Mouse (Mus musculus) T-cell, adult 2 months (primary cell): ENCODE data around the gene Gna11.
A peak's percentile ranks its signal among the peaks of the same experiment; 100 is the strongest.

ENCODE experiments used
- DNase-seq: peaks from one replicate; pipeline ENCODE4 v3.0.0; 2022; ENCODE audit warnings: low spot score

Gna11 gene

GRCm38 (mm10) chr10:81542727-81543460, 2.1 kb downstream of the Gna11 start:
- DNase-seq, result no peak

DNA sequence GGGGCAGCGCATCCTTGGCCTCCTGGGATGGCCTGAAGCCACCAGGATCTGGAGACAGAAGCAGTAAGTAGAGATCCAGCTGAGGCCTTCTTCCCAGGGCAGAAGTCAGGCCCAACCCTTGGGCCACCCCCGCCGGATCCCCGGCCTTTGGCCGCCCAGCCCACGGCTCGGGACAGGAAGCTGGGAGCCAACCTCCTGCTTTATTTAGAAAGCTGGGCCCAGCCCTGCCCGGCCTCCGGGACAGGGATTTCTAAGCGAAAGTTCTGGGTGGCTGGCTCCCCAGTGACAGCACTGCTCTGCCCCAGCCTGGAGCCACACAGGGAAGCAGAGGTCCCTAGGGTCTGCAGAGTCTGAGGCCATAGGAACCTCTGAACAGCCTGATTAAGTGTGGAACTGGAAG, 3.2 kb downstream of the Gna11 start:
- no peak for DNase-seq

GRCm38 (mm10) chr10:81541363-81541762, 3.6 kb downstream of the Gna11 start:
- no peak for DNase-seq

- DNase-seq, result no peak
Measured at GRCm38 (mm10) chr10:81538321-81539048, 6.5 kb downstream of the Gna11 start.

DNA sequence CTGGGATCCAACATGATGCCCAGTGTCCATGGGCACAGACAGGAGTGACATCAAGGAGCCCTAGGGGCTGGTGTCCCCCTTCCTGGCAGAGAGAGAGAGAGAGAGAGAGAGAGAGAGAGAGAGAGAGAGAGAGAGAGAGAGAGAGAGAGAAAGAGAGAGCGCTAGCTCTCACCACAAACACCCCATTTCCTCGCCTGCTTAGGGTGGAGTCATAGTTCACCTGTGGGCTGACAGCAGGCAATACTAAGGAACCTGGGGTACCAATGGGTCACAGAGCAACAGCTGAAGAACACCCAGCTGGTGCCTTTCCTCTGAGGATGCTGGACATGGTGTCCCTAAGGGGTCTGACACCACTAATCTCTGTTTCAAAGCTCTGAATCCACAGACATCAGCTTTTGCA, 7.6 kb downstream of the Gna11 start:
- no peak for DNase-seq

GRCm38 (mm10) chr10:81536734-81537133, 8.3 kb downstream of the Gna11 start:
- no peak for DNase-seq

GRCm38 (mm10) chr10:81534826-81535225, 10.2 kb downstream of the Gna11 start:
- DNase-seq, result no peak

DNA sequence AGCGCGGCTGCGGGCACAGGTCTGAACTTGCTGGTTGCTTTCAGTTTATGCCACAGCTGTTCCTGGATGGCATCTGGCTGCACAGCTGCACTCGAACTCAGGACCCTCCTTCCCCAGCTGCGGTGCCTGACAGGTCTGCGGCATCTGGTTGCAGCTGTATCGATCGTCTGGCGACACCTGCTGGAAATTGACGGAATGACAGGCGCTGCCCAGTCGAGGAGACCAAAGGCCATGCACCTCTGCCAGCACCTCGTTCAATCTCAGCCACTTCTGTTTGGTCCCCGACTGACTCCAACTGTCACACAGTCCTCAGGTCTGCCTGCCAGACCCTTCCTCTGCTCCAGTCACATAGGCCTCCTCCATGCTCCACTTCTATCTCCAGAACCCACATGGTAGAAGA, 18.2 kb downstream of the Gna11 start:
- peak; percentile 84 for DNase-seq

- no peak for DNase-seq
Measured at GRCm38 (mm10) chr10:81525017-81525694, 19.8 kb downstream of the Gna11 start.

GRCm38 (mm10) chr10:81524051-81524605, 20.9 kb downstream of the Gna11 start, which contains the start of gene Gna15:
TSS of gene Gna15 (minus strand) at chr10:81524225.
- DNase-seq, result no peak

GRCm38 (mm10) chr10:81523570-81523969, 21.4 kb downstream of the Gna11 start:
- DNase-seq, result no peak

DNA sequence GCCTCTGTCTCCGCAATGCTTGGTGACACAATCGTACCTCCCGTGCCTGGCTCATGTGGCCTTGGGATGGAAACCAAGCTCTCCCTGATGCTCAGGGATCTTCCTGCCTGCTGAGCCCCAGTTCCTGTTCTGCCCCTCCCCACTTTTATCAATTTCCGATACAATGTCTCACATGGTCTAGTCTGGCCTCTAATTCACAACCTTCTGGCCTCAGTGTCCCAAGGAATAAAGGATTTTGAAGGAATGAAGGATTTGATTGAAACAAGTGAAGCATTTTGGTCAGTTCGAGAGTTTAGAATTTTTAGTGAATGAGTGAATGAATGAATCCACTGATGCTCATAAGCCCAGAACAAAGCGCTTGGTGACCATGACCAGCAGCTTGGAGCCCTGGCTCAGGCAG, 21.8 kb downstream of the Gna11 start:
- DNase-seq, result no peak

GRCm38 (mm10) chr10:81519978-81520365, 25.0 kb downstream of the Gna11 start:
- DNase-seq, result no peak

DNA sequence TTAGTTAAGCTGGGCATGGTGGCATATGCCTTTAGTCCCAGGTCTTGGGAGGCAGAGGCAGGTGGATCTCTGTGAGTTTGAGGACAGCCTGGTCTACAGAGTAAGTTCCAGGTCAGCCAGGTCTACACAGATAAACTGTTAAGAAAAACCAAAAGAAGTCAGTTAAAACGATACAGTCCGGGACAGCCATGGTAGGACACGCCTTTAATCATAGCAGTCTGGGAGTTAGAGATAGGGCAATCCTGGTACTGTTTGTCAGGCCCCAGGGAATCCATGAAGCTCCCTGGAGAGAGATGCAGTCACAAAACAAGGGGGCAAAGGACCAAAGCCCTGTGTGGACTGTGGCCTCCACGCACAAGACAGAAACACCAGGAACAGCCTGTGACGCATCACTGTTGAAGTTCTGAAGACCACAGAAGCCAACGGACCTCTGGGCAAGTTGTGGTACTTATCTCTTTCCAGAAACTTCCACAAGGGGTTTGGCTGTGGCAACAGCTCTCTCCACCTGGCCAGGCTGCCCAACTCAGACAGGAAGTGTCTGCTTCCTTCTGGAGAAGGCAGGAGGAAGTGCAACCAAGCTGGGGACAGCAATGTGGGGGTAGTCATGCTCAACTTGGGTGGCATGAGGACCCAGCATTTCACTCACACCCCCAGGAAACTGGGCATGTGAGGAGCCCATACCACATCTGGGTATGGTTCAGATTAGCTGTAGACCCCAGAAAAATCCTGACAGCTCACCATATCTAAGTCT, 25.6 kb downstream of the Gna11 start:
- DNase-seq, result no peak

DNA sequence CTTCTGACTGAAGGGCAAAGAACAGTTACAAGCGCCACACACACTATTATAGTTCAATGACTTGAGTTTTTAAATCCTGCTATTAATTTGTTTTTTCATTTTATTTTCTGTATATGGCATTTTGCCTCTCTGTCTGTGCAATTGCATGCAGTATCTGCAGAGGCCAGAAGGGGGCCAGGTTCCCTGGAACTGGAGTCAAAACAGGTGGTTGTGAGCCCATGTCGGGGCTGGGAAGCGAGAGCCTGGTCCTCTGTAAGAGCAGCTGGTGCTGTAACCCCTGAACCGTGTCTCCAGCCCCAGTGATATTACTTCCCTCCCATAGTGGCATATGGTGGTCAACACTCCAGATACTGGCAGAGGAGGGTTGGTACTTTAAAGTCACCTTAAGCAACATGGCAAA, 26.4 kb downstream of the Gna11 start:
- peak; percentile 76 for DNase-seq

- DNase-seq, result no peak
Measured at GRCm38 (mm10) chr10:81517227-81517626, 27.8 kb downstream of the Gna11 start.

- no peak for DNase-seq
Measured at GRCm38 (mm10) chr10:81513798-81514197, 31.2 kb downstream of the Gna11 start.

- peak; percentile 78 for DNase-seq
Measured at GRCm38 (mm10) chr10:81510246-81510810, 34.7 kb downstream of the Gna11 start.

DNA sequence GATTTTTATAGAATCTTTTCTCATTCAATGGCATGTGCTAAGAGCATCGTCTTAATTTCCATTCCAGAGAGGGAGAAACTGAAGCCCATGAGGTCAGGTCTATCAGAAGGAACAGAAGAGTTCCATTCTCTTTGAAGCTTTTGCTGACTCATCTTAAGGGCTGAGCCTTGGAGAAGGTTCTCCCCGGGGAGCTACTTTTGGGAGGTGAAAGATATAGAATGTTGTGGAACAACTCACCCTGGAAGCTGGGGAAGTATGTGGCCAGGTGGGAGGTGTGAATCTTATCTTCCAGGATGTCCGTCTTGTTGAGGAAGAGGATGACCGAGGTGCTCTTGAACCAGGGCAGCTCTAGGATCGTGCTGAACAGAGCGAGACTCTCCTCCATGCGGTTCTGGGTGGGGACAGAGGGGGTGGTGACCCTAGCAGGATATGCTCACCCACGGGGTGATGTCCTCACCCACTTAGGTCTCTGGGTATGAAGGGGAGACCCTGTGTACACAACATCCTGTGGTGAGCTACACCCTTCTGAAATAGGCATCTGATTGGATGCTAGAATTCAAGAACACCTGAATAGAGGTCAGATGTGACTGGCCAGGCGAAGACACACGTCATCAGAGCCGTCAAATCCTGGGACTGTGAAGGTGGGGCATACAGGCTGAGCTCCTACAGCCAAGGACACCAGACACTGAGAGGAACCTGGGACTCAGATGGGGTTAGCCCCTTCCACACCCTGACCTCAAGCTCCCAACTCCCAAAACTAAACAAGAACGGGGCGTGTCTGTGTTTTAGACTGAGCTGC, 37.1 kb downstream of the Gna11 start:
- DNase-seq, result peak; percentile 84

DNA sequence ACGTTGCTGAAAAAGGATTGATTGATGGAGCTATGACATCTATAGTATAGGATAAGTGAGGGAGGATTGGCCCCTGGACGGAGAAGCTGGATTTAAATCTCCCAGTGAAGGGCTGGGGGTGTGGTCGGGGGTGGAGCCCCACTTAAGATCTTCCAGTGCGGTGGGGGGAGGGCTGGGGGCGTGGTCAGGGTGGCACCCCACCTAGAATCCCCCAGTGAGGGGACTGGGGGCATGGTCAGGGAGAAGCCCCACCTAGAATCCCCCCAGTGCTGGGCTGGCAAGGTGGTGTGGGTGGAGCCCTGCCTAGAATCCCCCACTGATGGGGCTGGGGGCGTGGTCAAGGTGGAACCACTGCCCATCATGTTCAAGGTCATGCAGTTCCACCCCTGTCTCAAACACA, 37.9 kb downstream of the Gna11 start:
- no peak for DNase-seq
